Mouse (Mus musculus) lung, postnatal 25 days (tissue): ENCODE measurements around the gene Zbed5.
"Not testable (repeated sequence)": the region's sequence is repeated elsewhere in the genome, so short reads cannot be mapped to it uniquely, and the experiment has no call there.

Experiments
- DNase-seq: peaks from one replicate; pipeline ENCODE4 v3.0.0; 2022; ENCODE audit warnings: low spot score

The Zbed5 gene

DNA sequence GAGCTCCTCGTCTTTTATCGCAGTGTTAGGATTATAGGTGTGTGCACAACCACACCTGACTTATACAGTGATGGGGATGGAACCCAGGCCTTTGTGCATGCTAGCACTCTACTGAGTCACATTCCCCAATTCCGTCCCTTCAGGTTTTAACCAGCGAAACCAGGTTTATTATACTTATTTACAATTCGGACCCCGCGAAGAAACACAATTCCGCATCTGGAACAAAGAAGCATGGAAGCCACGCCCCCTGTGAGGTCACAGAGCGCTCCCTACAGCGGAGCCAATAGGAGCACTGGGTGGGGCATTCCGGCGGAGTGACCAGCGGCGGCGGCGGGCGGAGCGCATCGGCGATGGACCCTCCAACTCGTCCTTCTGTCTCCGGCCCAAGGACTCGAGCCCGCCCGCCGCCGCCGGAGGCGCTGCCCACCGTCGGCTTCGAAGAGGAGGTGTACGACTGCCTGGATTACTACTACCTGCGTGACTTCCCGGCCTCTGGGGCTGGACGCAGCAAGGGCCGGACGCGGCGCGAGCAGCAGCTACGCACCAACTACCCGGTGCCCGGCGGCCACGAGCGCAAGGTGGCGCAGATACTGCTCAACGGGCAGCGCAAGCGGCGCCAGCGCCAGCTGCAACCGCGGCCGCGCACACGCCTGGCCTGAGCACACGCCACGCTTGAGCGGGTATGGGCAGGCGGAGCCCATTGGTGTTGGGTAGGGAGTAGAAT lies 12.9 kb downstream of the Zbed5 start, which contains the start of gene Nupr1l:
TSS of gene Nupr1l (plus strand) at position 299 of the 724 bp plus-strand sequence.
- peak; percentile 93 for DNase-seq

DNA sequence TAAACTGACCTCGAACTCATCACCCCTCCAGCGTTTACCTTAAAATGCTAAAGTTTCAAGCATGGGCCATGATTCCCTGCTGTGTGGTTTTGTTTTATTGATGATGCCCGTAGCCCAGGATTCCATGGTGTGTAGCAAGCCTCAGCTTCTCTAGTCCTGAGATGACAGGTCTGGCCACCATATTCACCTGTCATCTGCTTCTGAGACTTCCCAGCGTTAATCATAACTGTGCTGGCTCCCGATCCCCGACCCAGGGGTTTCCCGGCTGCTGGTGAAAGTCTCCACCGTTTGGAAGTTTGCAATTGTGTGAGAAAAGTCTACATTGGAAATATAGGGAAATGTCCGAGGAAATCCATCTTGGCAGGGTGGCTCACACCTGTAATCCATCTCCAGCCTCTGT lies 13.6 kb downstream of the Zbed5 start:
- no peak for DNase-seq

DNA sequence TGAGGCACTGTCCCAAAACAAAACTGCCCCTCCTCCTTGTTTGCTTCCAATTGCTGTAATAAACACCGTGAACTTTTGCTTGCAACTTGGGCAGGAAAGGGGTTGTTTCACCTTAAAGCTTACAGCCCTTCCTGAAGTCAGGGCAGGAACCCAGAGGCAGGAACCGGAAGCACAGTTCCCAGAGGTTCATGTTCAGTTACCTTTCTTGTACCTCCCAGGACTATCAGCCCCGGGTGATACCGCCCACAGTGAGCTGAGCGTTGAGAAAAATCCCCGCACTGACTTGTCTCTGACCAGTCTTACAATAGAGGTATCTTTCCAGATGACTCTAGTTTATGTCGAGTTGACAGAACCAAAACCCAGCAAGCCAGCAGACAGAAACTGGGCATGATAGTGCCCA lies 14.1 kb downstream of the Zbed5 start:
- DNase-seq = no peak

GRCm38 (mm10) chr5:129914024-129914423 lies 18.5 kb downstream of the Zbed5 start:
- peak; percentile 26 for DNase-seq

- not testable (repeated sequence) for DNase-seq
Measured at GRCm38 (mm10) chr5:129915491-129915890, 20.0 kb downstream of the Zbed5 start.

GRCm38 (mm10) chr5:129918065-129918651 lies 22.6 kb downstream of the Zbed5 start:
- no peak for DNase-seq

DNA sequence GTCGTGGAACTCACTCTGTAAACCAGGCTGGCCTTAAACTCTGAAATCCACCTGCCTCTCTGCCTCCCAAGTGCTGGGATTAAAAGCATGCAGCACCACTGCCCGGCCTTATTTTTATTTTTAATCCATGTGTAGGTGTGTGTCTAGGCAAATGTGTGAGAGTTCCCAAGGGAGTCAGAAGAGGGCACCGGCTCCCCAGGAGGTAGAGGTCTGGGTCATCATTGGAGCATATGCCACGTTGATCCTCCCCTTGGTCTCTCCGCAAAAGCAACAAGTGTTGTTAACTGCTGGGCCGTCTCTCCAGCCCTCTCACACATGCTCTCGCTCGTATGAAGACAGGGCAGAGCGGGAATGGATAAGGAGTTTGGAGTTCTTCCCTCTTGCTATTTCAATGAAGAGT lies 23.2 kb downstream of the Zbed5 start:
- DNase-seq = no peak

GRCm38 (mm10) chr5:129919320-129919719 lies 23.8 kb downstream of the Zbed5 start:
- no peak for DNase-seq

DNA sequence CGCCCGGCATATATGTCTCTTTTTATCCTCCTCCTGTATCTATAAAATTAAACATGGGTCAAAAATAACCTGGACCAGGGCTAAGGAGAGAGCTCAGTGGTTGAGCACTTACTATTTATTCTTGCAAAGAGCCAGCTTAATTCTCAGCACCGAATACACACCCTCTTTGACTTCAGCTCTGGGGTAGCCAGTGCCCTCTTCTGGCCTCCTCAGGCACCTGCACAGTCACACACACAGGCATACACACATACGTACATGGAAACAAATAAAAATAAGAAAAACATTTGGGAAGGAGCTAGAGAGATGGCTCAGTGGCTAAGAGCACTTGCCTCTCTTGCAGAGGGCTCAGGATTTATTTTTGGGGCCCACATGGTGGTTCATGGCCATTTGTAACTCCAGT lies 26.4 kb downstream of the Zbed5 start:
- DNase-seq = no peak

DNA sequence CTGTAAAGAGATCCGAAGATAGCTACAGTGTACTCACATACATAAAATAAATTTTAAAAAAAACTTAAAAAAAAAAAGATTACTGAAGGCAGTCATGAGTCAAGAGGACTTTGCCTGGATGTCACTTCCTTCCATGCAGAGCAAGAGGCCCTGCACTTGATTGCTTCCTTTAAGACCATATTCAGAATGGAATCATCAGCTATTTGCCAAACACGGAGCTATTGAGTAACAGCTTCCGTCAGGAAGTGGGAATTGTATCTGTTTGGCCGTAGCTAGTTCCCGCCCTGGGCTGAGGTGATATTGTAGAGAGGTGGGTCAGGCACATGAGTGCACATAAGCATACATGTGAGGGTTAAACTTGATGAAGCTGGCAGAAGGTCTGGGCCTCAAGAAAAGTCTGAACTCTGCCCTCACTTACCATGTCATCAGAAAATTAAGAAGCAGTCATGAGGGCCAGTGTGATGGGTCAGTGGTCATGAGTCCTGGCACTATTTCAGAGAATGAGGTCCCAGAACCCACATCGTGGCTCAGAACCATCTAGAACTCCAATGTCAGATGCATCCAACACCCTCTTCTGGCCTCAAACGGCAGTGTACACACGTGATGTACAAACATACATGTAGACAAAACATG lies 29.4 kb downstream of the Zbed5 start:
- no peak for DNase-seq

- DNase-seq = no peak
Measured at GRCm38 (mm10) chr5:129925933-129926332, 30.4 kb downstream of the Zbed5 start.

DNA sequence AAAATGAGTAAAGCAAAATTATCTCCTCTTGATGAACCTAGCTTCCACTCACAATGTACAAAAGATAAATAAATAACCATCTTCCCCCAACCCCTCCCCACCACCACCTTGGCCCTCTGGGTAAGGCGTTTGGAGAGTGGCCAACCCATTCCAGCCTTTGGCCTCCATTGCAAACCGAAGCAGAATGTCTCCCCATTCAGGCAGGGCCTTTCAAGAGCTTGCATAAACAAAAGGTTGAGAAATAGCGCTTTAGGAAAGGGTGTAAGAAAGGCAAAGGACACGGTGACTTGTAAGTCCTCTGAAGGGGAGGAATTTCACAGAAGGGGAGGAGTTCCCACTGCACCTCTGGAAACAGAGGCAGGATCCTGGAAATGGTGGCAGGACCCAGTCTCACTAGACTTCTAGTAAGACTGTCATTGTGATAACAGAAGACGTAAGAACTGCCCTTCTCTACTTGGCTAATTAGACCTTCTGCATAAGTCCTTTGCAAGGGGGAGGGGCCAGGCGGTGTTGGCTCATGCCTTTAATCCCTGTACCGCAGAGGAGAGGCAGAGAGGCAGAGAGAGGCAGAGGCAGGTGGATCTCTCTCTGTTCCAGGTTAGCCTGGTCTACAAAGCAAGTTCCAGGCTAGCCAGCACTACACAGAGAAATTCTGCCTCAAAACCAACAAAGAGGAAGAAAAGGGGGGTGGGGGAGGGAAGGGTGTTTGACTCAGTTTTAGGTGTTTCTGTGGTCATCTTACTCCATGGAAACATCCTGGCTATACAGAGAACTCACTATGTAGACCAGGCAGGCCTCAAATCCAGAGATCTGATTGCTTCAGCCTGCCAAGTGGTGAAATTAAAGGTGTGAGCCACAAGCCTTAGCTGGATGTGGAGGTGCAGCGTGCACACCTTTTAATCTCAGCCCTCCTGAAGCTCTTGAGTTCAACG lies 34.7 kb downstream of the Zbed5 start:
- DNase-seq = peak; percentile 81

GRCm38 (mm10) chr5:129936941-129937340 lies 41.4 kb downstream of the Zbed5 start:
- DNase-seq = no peak

DNA sequence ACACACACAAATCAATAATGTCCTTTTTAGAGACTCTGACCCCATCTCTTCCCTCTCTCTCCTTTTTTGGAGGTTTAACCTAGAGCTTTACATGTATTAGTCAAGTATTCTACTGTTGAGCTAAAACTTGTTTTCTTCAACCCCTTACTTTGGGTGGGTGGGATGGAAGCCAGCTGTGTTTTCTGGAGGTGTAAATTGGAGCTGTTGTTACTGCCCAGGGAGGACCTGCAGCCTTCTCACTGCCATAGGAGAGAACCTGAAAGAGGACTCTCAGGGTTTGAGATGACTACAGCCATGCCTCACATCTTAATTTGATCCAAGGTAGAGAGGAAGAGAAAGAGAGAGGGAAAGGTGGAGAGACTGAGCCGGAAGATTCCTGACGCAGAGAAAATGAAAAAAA lies 44.8 kb downstream of the Zbed5 start:
- no peak for DNase-seq

DNA sequence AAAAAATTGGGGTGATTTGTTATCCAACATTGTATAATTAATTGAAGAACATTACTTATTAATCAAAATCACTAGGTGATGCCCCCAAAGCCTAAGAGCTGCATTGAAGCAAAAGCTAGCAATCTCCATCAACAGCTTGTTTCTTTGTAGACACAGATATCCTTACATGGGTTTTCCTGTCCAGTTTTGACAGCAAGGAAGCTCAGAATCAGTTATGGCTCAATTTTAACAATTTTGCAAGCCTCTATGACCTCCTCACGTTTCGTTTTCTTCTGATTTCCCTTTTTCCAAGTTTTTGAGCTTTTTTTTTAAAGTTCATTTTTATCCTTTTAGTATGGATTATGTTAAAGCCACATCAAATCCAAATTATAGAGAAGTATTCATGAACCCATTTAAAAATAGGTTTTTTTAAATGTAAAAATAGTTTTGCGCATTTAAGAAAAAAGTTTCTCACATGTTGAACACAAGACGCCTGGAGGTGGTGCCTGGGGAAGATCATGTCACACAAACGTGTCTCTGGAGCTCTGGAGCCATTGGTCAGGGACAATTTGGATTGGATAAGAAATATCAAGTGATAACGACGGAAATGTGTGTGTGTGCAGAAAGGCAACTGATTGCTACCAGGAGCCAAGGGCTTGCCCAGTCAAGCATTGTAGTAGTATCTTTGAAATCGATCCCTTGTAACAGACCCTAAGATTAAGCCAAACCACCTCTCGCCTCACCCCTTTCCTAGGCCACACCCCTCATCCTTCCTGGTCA lies 45.4 kb downstream of the Zbed5 start:
- DNase-seq = no peak

GRCm38 (mm10) chr5:129941495-129942045 lies 46.0 kb downstream of the Zbed5 start, which contains the start of gene Vkorc1l1:
Gene Vkorc1l1, plus strand, starts transcription at chr5:129941970.
- DNase-seq = peak; percentile 98

GRCm38 (mm10) chr5:129942073-129942939 lies 46.8 kb downstream of the Zbed5 start:
- DNase-seq = peak; percentile 16

DNA sequence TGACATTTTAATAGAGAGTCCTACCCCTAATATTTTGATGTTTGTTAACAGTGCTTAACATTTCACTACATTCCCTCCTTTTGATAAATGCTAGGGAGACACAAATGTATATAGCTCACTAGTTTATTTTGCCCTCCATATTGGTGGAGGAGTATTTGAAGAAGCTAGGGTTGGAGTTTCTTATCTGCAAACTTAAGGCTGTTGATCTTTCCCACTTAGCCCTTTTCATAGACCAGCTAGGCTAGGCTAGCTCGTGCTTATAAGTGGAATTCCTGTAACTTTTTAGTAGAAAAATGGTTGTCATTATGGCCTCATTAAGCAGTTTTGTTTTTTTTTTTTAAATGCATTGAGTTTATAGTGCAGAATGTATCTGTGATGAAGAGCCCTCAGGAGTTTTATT lies 47.9 kb downstream of the Zbed5 start:
- no peak for DNase-seq

DNA sequence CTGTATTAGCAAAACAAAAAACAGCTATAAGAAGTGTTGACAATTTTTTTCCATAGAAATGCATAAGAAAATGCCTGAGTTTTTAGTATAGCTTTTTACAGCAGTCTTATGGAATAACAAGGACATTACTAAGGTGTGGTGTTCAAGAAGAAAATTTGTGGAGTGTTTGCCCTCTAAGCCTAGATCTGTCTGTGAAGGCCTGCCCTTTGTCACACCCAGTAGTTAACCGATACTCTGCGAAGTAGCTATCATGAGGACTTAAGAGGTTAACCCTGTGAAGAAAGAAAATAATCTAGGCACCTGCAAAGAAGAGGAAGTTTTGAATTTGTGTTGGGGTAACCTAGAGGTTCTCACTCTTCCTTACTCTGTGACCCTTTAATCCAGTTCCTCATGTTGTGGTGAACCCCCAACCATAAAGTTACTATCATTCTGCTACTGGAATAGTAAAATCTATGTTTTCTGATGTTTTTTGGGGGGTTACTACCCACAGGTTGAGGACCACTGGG lies 52.1 kb downstream of the Zbed5 start:
- no peak for DNase-seq

- no peak for DNase-seq
Measured at GRCm38 (mm10) chr5:129952143-129952542, 56.6 kb downstream of the Zbed5 start.
